Mouse (Mus musculus) liver, embryonic 14.5 days (tissue): ENCODE measurements at regions not wholly inside any gene's neighbourhood (a gene's known extent, or its start where the extent isn't known, plus 50 kb on each side); places are given as distances from the start of the nearest gene placed in this dataset.

Source experiments
- ATAC-seq: fragments of 200-750 bp; cut with Nextera tagmentation; 2 replicates; pipeline ENCODE4 v1.8.0; 2017; ENCODE audit warnings: moderate number of reproducible peaks, mild to moderate bottlenecking, moderate library complexity; ENCODE audit not compliant: insufficient read depth
- DNase-seq, 3 experiments: peaks; one replicate each; pipeline ENCODE4 v3.0.0-alpha.2; 2012 to 2013; ENCODE audit warnings: low read depth in 3 of 3, low spot score in 3 of 3
- H3K27ac ChIP-seq: fragments of 300-500 bp; sonication (generic); 2 replicates; pipeline ENCODE4 v1.5.1; 2014; ENCODE audit warnings: moderate library complexity, mild to moderate bottlenecking, control low read depth, inconsistent platforms
- H3K27me3 ChIP-seq: fragments of 300-500 bp; sonication (generic); 2 replicates; pipeline ENCODE4 v1.6.1; 2014; ENCODE audit warnings: mild to moderate bottlenecking, low read length, moderate library complexity; ENCODE audit not compliant: control insufficient read depth, insufficient read depth
- H3K36me3 ChIP-seq: fragments of 300-500 bp; sonication (generic); replicated peaks from 2 replicates; pipeline ENCODE4 v1.6.1; 2014; ENCODE audit warnings: low read depth; ENCODE audit not compliant: control insufficient read depth, insufficient read depth
- H3K4me1 ChIP-seq, 2 experiments: fragments of 200-500 bp in 1 of 2; fragments of 300-500 bp in 1 of 2; sonication (generic) in 1 of 2; replicated peaks; 2 replicates each; pipeline ENCODE4 v1.6.1; 2012 to 2014; ENCODE audit warnings: antibody characterized with exemption in 1 of 2, inconsistent platforms in 1 of 2, low read length in 1 of 2; ENCODE audit not compliant: control insufficient read depth in 2 of 2, insufficient read depth in 2 of 2
- H3K4me2 ChIP-seq: fragments of 300-500 bp; sonication (generic); 2 replicates; pipeline ENCODE4 v1.6.1; 2014; ENCODE audit warnings: low read depth, mild to moderate bottlenecking, control low read depth, moderate library complexity
- H3K4me3 ChIP-seq, 2 experiments: fragments of 200-500 bp in 1 of 2; fragments of 300-500 bp in 1 of 2; sonication (generic) in 1 of 2; 2 replicates each; pipeline ENCODE4 v1.5.1; 2012 to 2014; ENCODE audit warnings: low read depth in 2 of 2, low read length in 2 of 2, mild to moderate bottlenecking in 2 of 2, control low read depth in 1 of 2, inconsistent platforms in 1 of 2, moderate library complexity in 1 of 2; ENCODE audit not compliant: insufficient read depth in 1 of 2
- H3K9ac ChIP-seq: fragments of 300-500 bp; sonication (generic); replicated peaks from 2 replicates; pipeline ENCODE4 v1.6.1; 2014; ENCODE audit warnings: mild to moderate bottlenecking, control low read depth, moderate library complexity
- H3K9me3 ChIP-seq: fragments of 300-500 bp; sonication (generic); 2 replicates; pipeline ENCODE4 v1.6.1; 2016; ENCODE audit warnings: low read length, mixed read lengths; ENCODE audit not compliant: control insufficient read depth
- CTCF ChIP-seq: IDR thresholded peaks from 2 replicates; pipeline ENCODE4 v1.5.1; 2016; ENCODE audit warnings: antibody characterized with exemption, low read depth, control low read depth
- EP300 ChIP-seq: IDR thresholded peaks from 2 replicates; pipeline ENCODE4 v1.6.1; 2016; ENCODE audit warnings: antibody characterized with exemption, low read depth
- WGBS: fragments of 180-500 bp; shearing (Covaris S2); extraction: QIAGEN DNeasy Blood & Tissue Kit; methylation state at CpG from one replicate; pipeline ENCODE4 v1.1.7; 2014; ENCODE audit not compliant: insufficient replicate concordance; 5-methylcytosine and 5-hydroxymethylcytosine counted together

GRCm38 (mm10) chr2:74388078-74388477, 191.2 kb downstream of the Lnpk start:
- WGBS: 72% methylated on average over 5 of the region's 5 CpGs
- Histone ChIP-seq H3K9ac (no peak overlapping the region), H3K9me3 (no peaks in the 10 kb centered on the region), H3K27me3 (no peaks in the 10 kb centered on the region), H3K4me1 (no peaks in the 10 kb centered on the region), H3K36me3 (no peaks in the 10 kb centered on the region), H3K27ac (no peak overlapping the region), H3K4me3 (no peak overlapping the region), H3K4me2 (no peak overlapping the region)
- no peak for DNase-seq
- no peak for ATAC-seq
- TF ChIP-seq CTCF: no peak
- no peak for TF ChIP-seq EP300

- TF ChIP-seq EP300 (no peak), CTCF (no peak)
- Histone ChIP-seq H3K9me3 (no peaks in the 10 kb centered on the region), H3K4me3 (no peak overlapping the region), H3K9ac (no peak overlapping the region), H3K27me3 (no peaks in the 10 kb centered on the region), H3K4me2 (no peak overlapping the region), H3K36me3 (no peaks in the 10 kb centered on the region), H3K4me1 (no peaks in the 10 kb centered on the region; a peak in 1 of 4 replicates), H3K27ac (no peak overlapping the region)
- no peak for ATAC-seq
- WGBS: 50% methylated on average over 1 of the region's 1 CpGs
- DNase-seq: no peak
Observed at GRCm38 (mm10) chr2:74384918-74385317, 194.3 kb downstream of the Lnpk start.

- Histone ChIP-seq H3K27ac (no peak overlapping the region), H3K4me1 (no peaks in the 10 kb centered on the region; a peak in 1 of 4 replicates), H3K9ac (no peak overlapping the region), H3K4me2 (no peak overlapping the region), H3K4me3 (no peak overlapping the region), H3K27me3 (no peaks in the 10 kb centered on the region), H3K36me3 (no peaks in the 10 kb centered on the region), H3K9me3 (no peaks in the 10 kb centered on the region)
- TF ChIP-seq CTCF (no peak), EP300 (no peak)
- ATAC-seq (no peak), DNase-seq (no peak)
- WGBS: 41% methylated on average over 7 of the region's 7 CpGs
Observed at GRCm38 (mm10) chr2:74380574-74381287, 198.5 kb downstream of the Lnpk start.

- Histone ChIP-seq H3K4me1 (no peaks in the 10 kb centered on the region; a peak in 1 of 4 replicates), H3K36me3 (no peaks in the 10 kb centered on the region), H3K9ac (no peak overlapping the region), H3K27me3 (no peaks in the 10 kb centered on the region), H3K27ac (no peak overlapping the region), H3K9me3 (no peaks in the 10 kb centered on the region), H3K4me3 (no peak overlapping the region), H3K4me2 (no peak overlapping the region)
- DNase-seq: no peak
- no peak for ATAC-seq
- no peak for TF ChIP-seq EP300
- TF ChIP-seq CTCF: no peak
- WGBS: 70% methylated on average over 3 of the region's 3 CpGs
Observed at GRCm38 (mm10) chr2:74378709-74379108, 200.5 kb downstream of the Lnpk start.

- TF ChIP-seq EP300 (no peak), CTCF (no peak)
- WGBS: 76% methylated on average over 1 of the region's 1 CpGs
- no peak overlapping the region for H3K4me2 ChIP-seq
- no peaks in the 10 kb centered on the region for H3K9me3 ChIP-seq
- no peak for DNase-seq
- H3K36me3 ChIP-seq: no peaks in the 10 kb centered on the region
- no peaks in the 10 kb centered on the region for H3K27me3 ChIP-seq
- ATAC-seq: no peak
- H3K4me1 ChIP-seq: no peaks in the 10 kb centered on the region
- H3K27ac ChIP-seq: no peak overlapping the region
- H3K4me3 ChIP-seq: no peak overlapping the region
- no peak overlapping the region for H3K9ac ChIP-seq
Observed at GRCm38 (mm10) chr2:74373938-74374337, 205.3 kb downstream of the Lnpk start.
